In the genomic region with DNA sequence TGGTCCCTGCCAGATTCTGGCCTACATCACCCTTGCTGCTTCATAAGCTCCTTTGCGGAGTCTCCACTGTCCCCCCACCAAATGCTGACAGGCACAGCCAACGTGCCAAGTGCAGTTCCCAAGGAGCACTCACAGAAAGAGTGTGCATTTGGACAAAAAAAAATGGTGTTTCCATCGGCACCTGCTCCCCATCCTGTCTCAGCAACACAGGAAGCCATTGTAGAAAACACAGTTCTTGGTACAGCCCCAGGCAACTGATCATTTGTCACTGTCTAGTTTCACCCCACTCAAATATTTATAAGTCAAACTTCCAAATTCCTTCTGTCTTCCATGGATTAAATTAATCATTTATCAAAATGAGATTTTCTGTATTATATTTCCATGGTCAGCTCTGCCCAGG, we compare ENCODE assay signal across 24 mouse cellular contexts.
DNase-seq lines count a peak whose midpoint lies in the region; ATAC-seq lines count a peak whose summit lies in the region.
"Had no signal": no experiment of that assay in that cellular context is flagged by ENCODE, and none has a peak within 500 bp of the region (broad histone marks: within the 10 kb centered on the region; RNA-seq: fewer than 3 reads in every experiment).

No protein-coding gene starts in this region.

- no peaks in the 10 kb centered on the region for H3K9me3 ChIP-seq in hindbrain, embryonic 15.5 days
- no peaks in the 10 kb centered on the region for H3K9me3 ChIP-seq in hindbrain, embryonic 12.5 days (replicated peaks)
- no peaks in the 10 kb centered on the region for H3K9me3 ChIP-seq in neural tube, embryonic 11.5 days (ENCODE audit: control insufficient read depth, low read length)
- H3K9me3 ChIP-seq in stomach, embryonic 15.5 days: no peaks in the 10 kb centered on the region
- H3K9me3 ChIP-seq: embryonic facial prominence, embryonic 15.5 days; forebrain, embryonic 15.5 days; heart, embryonic 15.5 days had no signal

- peak; percentile 32 for DNase-seq in neural tube, embryonic 11.5 days (ENCODE audit: low spot score)
- DNase-seq in neural tube, embryonic 10.5 days (ENCODE audit: extremely low spot score, low spot score): no peak
- DNase-seq in fibroblast of lung, adult 2 months (ENCODE audit: low read depth): peak; percentile 76
- no peak for DNase-seq in ovary, postnatal 10 days (ENCODE audit: low spot score)
- no peak for DNase-seq in kidney, adult 18-20 months
- DNase-seq: adrenal gland, postnatal 10 days; B cell, adult 2 months; cerebellum, adult 11 months; cerebellum, adult 8-10 months; cerebellum, postnatal 14 days; embryo, embryonic 11 days; gastrocnemius, postnatal 36 days; heart, adult 18-20 months; heart, postnatal 14 days had no signal

- no peaks in the 10 kb centered on the region for H3K4me1 ChIP-seq in hindbrain, embryonic 15.5 days (replicated peaks)
- H3K4me1 ChIP-seq in hindbrain, embryonic 12.5 days: 0 out of 2 replicates have a peak, but pooled peaks cover 2% of the 10 kb centered on the region
- no peaks in the 10 kb centered on the region for H3K4me1 ChIP-seq in neural tube, embryonic 11.5 days (ENCODE audit: control insufficient read depth, insufficient read depth, low read length)
- H3K4me1 ChIP-seq in stomach, embryonic 15.5 days: peaks cover 11% of the 10 kb centered on the region; the same call in 1 of the 2 replicates
- H3K4me1 ChIP-seq: forebrain, embryonic 15.5 days had no signal

- H3K27ac ChIP-seq in hindbrain, embryonic 15.5 days (replicated peaks): no peak overlapping the region
- H3K27ac ChIP-seq in hindbrain, embryonic 12.5 days: no peak overlapping the region
- no peak overlapping the region for H3K27ac ChIP-seq in neural tube, embryonic 11.5 days (ENCODE audit: low read depth, low read length)
- no peak overlapping the region for H3K27ac ChIP-seq in stomach, embryonic 15.5 days
- H3K27ac ChIP-seq: embryonic facial prominence, embryonic 15.5 days; forebrain, embryonic 15.5 days; heart, embryonic 15.5 days had no signal

- peak; percentile 66; the same call in 1 of the 2 replicates for ATAC-seq in hindbrain, embryonic 15.5 days (ENCODE audit: low FRiP score, low read depth)
- no peak for ATAC-seq in hindbrain, embryonic 12.5 days (ENCODE audit: low FRiP score)
- ATAC-seq in neural tube, embryonic 11.5 days (ENCODE audit: insufficient read depth, low FRiP score, low TSS enrichment): no peak
- ATAC-seq in stomach, embryonic 15.5 days (ENCODE audit: insufficient read depth, low FRiP score, low read depth): peak; percentile 47; the same call in 1 of the 2 replicates
- ATAC-seq: CD4-positive, CD25-positive, alpha-beta regulatory T cell, adult 4 months; forebrain, embryonic 15.5 days had no signal

- no peaks in the 10 kb centered on the region for H3K27me3 ChIP-seq in hindbrain, embryonic 15.5 days
- H3K27me3 ChIP-seq in hindbrain, embryonic 12.5 days: no peaks in the 10 kb centered on the region
- no peaks in the 10 kb centered on the region for H3K27me3 ChIP-seq in neural tube, embryonic 11.5 days (ENCODE audit: control insufficient read depth, insufficient read depth, low read length)
- H3K27me3 ChIP-seq in stomach, embryonic 15.5 days (replicated peaks): no peaks in the 10 kb centered on the region
- H3K27me3 ChIP-seq: embryonic facial prominence, embryonic 15.5 days; forebrain, embryonic 15.5 days; heart, embryonic 15.5 days had no signal

- WGBS in hindbrain, embryonic 15.5 days: 36% methylated on average over 3 of the region's 3 CpGs
- 52% methylated on average over 3 of the region's 3 CpGs for WGBS in hindbrain, embryonic 12.5 days
- 52% methylated on average over 3 of the region's 3 CpGs for WGBS in neural tube, embryonic 11.5 days
- 28% methylated on average over 3 of the region's 3 CpGs for WGBS in stomach, embryonic 15.5 days

- H3K36me3 ChIP-seq in hindbrain, embryonic 15.5 days: no peaks in the 10 kb centered on the region
- no peaks in the 10 kb centered on the region for H3K36me3 ChIP-seq in hindbrain, embryonic 12.5 days
- H3K36me3 ChIP-seq in neural tube, embryonic 11.5 days (ENCODE audit: control insufficient read depth, insufficient read depth, low read length): no peaks in the 10 kb centered on the region
- H3K36me3 ChIP-seq in stomach, embryonic 15.5 days: no peaks in the 10 kb centered on the region
- H3K36me3 ChIP-seq: embryonic facial prominence, embryonic 15.5 days; forebrain, embryonic 15.5 days; G1E; heart, embryonic 15.5 days had no signal

- H3K4me2 ChIP-seq in hindbrain, embryonic 15.5 days: no peak overlapping the region
- no peak overlapping the region for H3K4me2 ChIP-seq in hindbrain, embryonic 12.5 days (replicated peaks)
- H3K4me2 ChIP-seq in neural tube, embryonic 11.5 days (ENCODE audit: low read depth): no peak overlapping the region
- H3K4me2 ChIP-seq in stomach, embryonic 15.5 days: no peak overlapping the region
- H3K4me2 ChIP-seq: embryonic facial prominence, embryonic 15.5 days; forebrain, embryonic 15.5 days; heart, embryonic 11.5 days; heart, embryonic 15.5 days had no signal

- no peak overlapping the region for H3K4me3 ChIP-seq in hindbrain, embryonic 15.5 days
- no peak overlapping the region for H3K4me3 ChIP-seq in hindbrain, embryonic 12.5 days
- H3K4me3 ChIP-seq in neural tube, embryonic 11.5 days (ENCODE audit: low read depth, low read length): no peak overlapping the region
- H3K4me3 ChIP-seq in stomach, embryonic 15.5 days (replicated peaks): no peak overlapping the region
- H3K4me3 ChIP-seq: embryonic facial prominence, embryonic 15.5 days; erythroblast, embryonic 14.5 days; forebrain, embryonic 15.5 days; heart, embryonic 15.5 days had no signal

- no peak overlapping the region for H3K9ac ChIP-seq in hindbrain, embryonic 15.5 days
- no peak overlapping the region for H3K9ac ChIP-seq in hindbrain, embryonic 12.5 days
- no peak overlapping the region for H3K9ac ChIP-seq in neural tube, embryonic 11.5 days (ENCODE audit: low read length)
- H3K9ac ChIP-seq in stomach, embryonic 15.5 days: no peak overlapping the region
- H3K9ac ChIP-seq: embryonic facial prominence, embryonic 15.5 days; forebrain, embryonic 15.5 days; heart, embryonic 15.5 days had no signal

Comparison
In these comparisons a context has a peak if more than half of its experiments do, and no peak if none do; other contexts are left out.
1. ATAC-seq: peak in hindbrain, embryonic 15.5 days (single experiment) and stomach, embryonic 15.5 days (single experiment); none in hindbrain, embryonic 12.5 days (single experiment) and neural tube, embryonic 11.5 days (single experiment).
2. DNase-seq: peak in neural tube, embryonic 11.5 days (single experiment) and fibroblast of lung, adult 2 months (single experiment); none in neural tube, embryonic 10.5 days (single experiment), ovary, postnatal 10 days (single experiment) and kidney, adult 18-20 months (single experiment).